Mouse (Mus musculus): Measurements from ENCODE around the gene Lama4. TPM values are rescaled to one million over a fixed set of nuclear protein-coding genes. Genes with fewer than 3 reads are reported as not detected.

Lama4 gene
- total and polyA plus RNA-seq, 2 experiments from 2014 or later, result 10.4 to 22.6 TPM

DNA sequence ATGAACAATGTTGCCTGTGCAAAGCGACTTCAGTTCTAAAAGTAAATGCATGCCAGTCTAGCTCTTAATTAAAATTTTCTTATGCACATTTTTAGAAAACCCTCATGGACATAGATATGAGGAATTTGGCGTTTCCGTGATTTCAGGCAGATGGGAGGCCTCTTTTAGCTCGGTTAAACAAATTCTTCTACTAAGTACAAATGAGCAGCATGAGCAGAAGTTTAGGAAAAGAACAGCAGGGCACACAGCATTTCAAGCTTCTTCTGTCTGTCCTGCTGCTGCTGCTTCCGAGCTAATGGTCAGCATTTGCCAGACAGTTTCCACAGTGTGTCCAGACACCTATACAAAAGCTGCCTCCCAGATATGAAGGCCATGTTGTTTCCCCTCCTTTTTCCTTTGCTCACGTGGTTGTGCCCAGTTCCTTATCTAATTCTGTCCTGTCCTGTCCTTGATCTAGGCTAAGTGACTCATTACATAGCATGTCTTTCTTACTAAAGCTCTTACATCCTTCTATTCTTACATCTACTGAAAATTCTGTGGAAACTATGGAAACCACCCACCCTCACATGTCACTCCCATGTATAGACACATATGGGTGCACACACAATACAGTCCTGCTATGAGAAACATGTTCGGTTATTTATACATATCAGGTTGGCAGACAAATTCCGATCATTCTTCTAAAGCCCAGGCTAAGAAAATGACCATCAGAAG, 84.4 kb downstream of the Lama4 start:
- peak; percentile 83 for ATAC-seq
- 65% methylated on average over 8 of the region's 8 CpGs for WGBS
- Histone ChIP-seq H3K9ac (no peak overlapping the region), H3K4me1 (ENCODE audit: insufficient read depth) (no peaks in the 10 kb centered on the region), H3K9me3 (ENCODE audit: low read length) (no peaks in the 10 kb centered on the region), H3K27me3 (ENCODE audit: insufficient read depth, low read length) (no peaks in the 10 kb centered on the region), H3K27ac (ENCODE audit: low read depth, low read length) (no peak overlapping the region; the same call in 1 of the 2 replicates), H3K4me3 (ENCODE audit: low read depth, low read length) (no peak overlapping the region), H3K4me2 (ENCODE audit: low read depth) (no peak overlapping the region), H3K36me3 (ENCODE audit: insufficient read depth) (no peaks in the 10 kb centered on the region)
- no peak for TF ChIP-seq CTCF (IDR thresholded peaks at IDR 0.05; ENCODE audit: low read depth)
- DNase-seq, result peak; percentile 64

DNA sequence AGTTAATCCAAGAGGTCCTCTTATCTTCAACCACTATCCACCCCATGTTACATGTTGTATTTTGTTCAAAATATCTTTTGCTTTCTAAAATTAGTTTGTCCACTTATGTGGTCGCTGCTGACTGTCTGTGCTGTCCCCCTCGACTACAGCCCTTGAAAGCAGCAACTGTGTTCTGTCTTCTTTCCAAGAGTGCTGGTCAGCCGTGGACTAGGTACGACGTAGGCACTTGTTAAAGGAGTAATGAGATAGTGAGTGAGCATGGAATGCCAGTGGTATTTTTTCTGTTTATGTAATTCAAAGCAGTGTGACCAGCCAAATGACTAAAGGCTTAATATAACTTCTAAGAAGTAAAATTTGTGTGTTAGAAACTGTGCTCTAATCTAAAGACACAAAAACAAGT, 90.7 kb downstream of the Lama4 start:
- DNase-seq (no peak), ATAC-seq (no peak)
- H3K9ac ChIP-seq, result no peak overlapping the region
- H3K27me3 ChIP-seq (ENCODE audit: insufficient read depth, low read length), result no peaks in the 10 kb centered on the region
- no peaks in the 10 kb centered on the region for H3K9me3 ChIP-seq (ENCODE audit: low read length)
- H3K4me1 ChIP-seq (ENCODE audit: insufficient read depth), result no peaks in the 10 kb centered on the region
- H3K36me3 ChIP-seq (ENCODE audit: insufficient read depth), result no peaks in the 10 kb centered on the region
- H3K4me2 ChIP-seq (ENCODE audit: low read depth), result no peak overlapping the region
- H3K4me3 ChIP-seq (ENCODE audit: low read depth, low read length), result no peak overlapping the region
- no peak for TF ChIP-seq CTCF (IDR thresholded peaks at IDR 0.05; ENCODE audit: low read depth)
- 91% methylated on average over 5 of the region's 5 CpGs for WGBS
- no peak overlapping the region for H3K27ac ChIP-seq (ENCODE audit: low read depth, low read length)

DNA sequence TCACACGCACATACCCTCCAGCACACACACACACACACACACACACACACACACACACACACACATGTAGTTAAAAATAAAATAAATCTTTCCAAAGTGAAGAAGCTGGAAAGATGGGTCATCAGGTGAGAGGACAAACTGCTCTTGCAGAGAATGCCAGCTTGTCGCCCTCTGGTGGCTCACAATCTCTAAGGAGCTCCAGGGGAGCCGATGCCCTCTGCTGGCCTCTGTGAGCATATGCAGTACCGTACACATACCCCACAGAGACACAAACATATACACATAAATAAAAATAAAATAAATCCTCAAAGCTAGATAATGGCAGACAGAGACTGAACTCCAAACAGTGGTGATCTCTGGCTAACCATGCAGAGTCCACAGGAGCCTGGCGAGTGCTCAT, 99.4 kb downstream of the Lama4 start:
- no peak overlapping the region for H3K9ac ChIP-seq
- DNase-seq (no peak), ATAC-seq (no peak)
- H3K36me3 ChIP-seq (ENCODE audit: insufficient read depth), result no peaks in the 10 kb centered on the region
- H3K4me2 ChIP-seq (ENCODE audit: low read depth), result no peak overlapping the region
- TF ChIP-seq CTCF (IDR thresholded peaks at IDR 0.05; ENCODE audit: low read depth), result peak; percentile 61
- no peaks in the 10 kb centered on the region for H3K27me3 ChIP-seq (ENCODE audit: insufficient read depth, low read length)
- 93% methylated on average over 5 of the region's 5 CpGs for WGBS
- no peak overlapping the region for H3K4me3 ChIP-seq (ENCODE audit: low read depth, low read length)
- H3K4me1 ChIP-seq (ENCODE audit: insufficient read depth), result no peaks in the 10 kb centered on the region
- H3K27ac ChIP-seq (ENCODE audit: low read depth, low read length), result no peak overlapping the region
- no peaks in the 10 kb centered on the region for H3K9me3 ChIP-seq (ENCODE audit: low read length)

DNA sequence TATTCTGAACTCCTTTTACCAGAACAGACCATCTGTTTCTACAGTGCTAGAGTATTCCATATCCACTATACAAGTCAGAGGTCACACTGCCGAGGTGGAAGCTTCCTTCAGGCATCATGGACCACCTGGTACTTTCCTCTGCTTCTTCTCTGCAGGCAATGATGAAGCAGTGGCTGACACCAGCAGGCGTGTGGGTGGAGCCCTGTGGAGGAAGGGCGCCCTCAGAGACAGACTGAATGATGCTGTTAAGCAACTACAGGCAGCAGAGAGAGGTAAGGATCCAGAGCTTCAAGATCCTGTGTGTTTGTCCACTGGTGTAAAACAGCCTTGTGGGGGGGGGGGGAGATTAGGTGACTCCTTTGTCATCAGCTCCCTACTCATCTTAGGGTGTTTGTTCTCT, 100.1 kb downstream of the Lama4 start:
- H3K36me3 ChIP-seq (ENCODE audit: insufficient read depth), result no peaks in the 10 kb centered on the region
- H3K4me3 ChIP-seq (ENCODE audit: low read depth, low read length), result no peak overlapping the region
- no peaks in the 10 kb centered on the region for H3K27me3 ChIP-seq (ENCODE audit: insufficient read depth, low read length)
- TF ChIP-seq CTCF (IDR thresholded peaks at IDR 0.05; ENCODE audit: low read depth), result no peak
- no peaks in the 10 kb centered on the region for H3K9me3 ChIP-seq (ENCODE audit: low read length)
- no peak for ATAC-seq
- H3K4me1 ChIP-seq (ENCODE audit: insufficient read depth), result no peaks in the 10 kb centered on the region
- no peak for DNase-seq
- H3K9ac ChIP-seq, result no peak overlapping the region
- no peak overlapping the region for H3K4me2 ChIP-seq (ENCODE audit: low read depth)
- H3K27ac ChIP-seq (ENCODE audit: low read depth, low read length), result no peak overlapping the region
- WGBS, result 81% methylated on average over 3 of the region's 3 CpGs

DNA sequence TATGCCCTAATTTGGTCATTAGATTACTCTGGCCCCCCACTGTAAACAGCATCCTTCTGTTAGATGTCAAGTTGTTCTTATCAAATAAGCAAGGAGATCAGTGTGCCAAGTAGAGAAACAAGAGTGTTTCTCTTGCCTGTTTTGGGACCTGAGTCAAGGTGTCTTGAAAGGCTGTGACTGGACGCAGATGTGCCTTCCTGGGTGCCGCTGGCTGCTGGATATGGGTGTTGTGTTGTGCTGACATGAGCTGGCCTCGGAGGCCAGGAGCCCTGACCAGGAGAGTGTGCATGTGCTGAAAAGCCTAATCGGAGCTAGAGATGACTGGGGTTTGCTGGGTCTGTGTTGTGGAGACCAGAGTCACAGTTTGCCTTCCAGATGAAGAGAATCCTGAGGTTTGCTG, 100.7 kb downstream of the Lama4 start:
- Histone ChIP-seq H3K36me3 (ENCODE audit: insufficient read depth) (no peaks in the 10 kb centered on the region), H3K4me1 (ENCODE audit: insufficient read depth) (no peaks in the 10 kb centered on the region), H3K27ac (ENCODE audit: low read depth, low read length) (no peak overlapping the region), H3K9me3 (ENCODE audit: low read length) (no peaks in the 10 kb centered on the region), H3K27me3 (ENCODE audit: insufficient read depth, low read length) (no peaks in the 10 kb centered on the region), H3K4me3 (ENCODE audit: low read depth, low read length) (no peak overlapping the region), H3K4me2 (ENCODE audit: low read depth) (no peak overlapping the region), H3K9ac (no peak overlapping the region)
- WGBS, result 94% methylated on average over 4 of the region's 4 CpGs
- DNase-seq, result no peak
- no peak for TF ChIP-seq CTCF (IDR thresholded peaks at IDR 0.05; ENCODE audit: low read depth)
- ATAC-seq, result no peak

DNA sequence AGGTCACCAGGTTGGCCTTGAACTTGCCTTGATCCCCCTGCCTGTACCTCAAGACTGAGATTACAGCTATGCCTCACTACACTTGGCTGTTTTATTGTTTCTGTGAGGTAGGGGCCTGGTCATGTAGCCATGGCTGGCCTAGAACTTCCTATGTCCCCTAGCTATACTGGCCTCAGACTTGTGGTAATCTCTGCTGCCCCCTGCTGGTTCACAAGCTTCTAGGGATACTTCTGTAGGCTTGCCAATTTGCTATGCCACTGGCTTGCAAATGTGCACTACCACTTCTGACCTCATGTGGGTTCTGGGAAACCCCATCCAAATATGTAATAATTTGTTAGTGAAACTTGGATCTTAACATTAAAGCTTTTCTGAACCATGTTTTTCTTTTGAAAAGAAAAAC, 101.6 kb downstream of the Lama4 start:
- TF ChIP-seq CTCF (IDR thresholded peaks at IDR 0.05; ENCODE audit: low read depth), result peak; percentile 64
- Histone ChIP-seq H3K27ac (ENCODE audit: low read depth, low read length) (no peak overlapping the region), H3K9me3 (ENCODE audit: low read length) (no peaks in the 10 kb centered on the region), H3K4me1 (ENCODE audit: insufficient read depth) (no peaks in the 10 kb centered on the region), H3K4me2 (ENCODE audit: low read depth) (no peak overlapping the region), H3K9ac (no peak overlapping the region), H3K36me3 (ENCODE audit: insufficient read depth) (no peaks in the 10 kb centered on the region), H3K27me3 (ENCODE audit: insufficient read depth, low read length) (no peaks in the 10 kb centered on the region), H3K4me3 (ENCODE audit: low read depth, low read length) (no peak overlapping the region)
- DNase-seq (peak; percentile 57), ATAC-seq (peak; percentile 65)

DNA sequence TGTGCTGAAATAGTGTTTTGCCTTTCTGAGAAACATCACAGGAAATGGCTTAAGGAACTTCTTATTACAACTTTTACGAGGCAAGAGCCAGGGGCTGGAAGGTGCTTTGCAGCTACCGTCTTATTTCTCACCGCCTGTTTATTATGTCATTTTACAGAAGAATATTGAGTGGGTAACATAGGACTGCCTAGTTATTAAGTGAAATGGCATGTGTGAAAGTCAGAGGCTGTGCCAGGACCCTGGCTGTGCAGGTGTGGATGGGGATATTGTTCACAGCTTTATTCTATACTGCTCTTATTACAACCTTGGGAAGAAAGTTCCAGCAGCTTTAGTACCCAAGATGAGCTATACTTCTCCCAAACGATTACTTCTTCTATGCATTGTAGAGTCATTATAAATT, 106.7 kb downstream of the Lama4 start:
- TF ChIP-seq CTCF (IDR thresholded peaks at IDR 0.05; ENCODE audit: low read depth), result no peak
- Histone ChIP-seq H3K9me3 (ENCODE audit: low read length) (no peaks in the 10 kb centered on the region), H3K4me2 (ENCODE audit: low read depth) (no peak overlapping the region), H3K36me3 (ENCODE audit: insufficient read depth) (no peaks in the 10 kb centered on the region), H3K4me3 (ENCODE audit: low read depth, low read length) (no peak overlapping the region), H3K27ac (ENCODE audit: low read depth, low read length) (no peak overlapping the region), H3K9ac (no peak overlapping the region), H3K27me3 (ENCODE audit: insufficient read depth, low read length) (no peaks in the 10 kb centered on the region), H3K4me1 (ENCODE audit: insufficient read depth) (no peaks in the 10 kb centered on the region)
- WGBS, result 84% methylated on average over 4 of the region's 4 CpGs
- DNase-seq, result no peak
- no peak for ATAC-seq

All from forebrain, postnatal 0 days (tissue).